Mouse (Mus musculus): Measurements from ENCODE around the gene Plce1. TPM values are rescaled to one million over a fixed set of nuclear protein-coding genes. Genes with fewer than 3 reads are reported as not detected.

Gene Plce1
- 4.5 and 5.0 TPM in 2 replicates for polyA plus RNA-seq (2016; fragmentation: Nextera tagmentation; extraction: Ambion mirVana)

- peak; percentile 70 for DNase-seq (ENCODE audit: low spot score)
- H3K36me3 ChIP-seq = no peaks in the 10 kb centered on the region
- H3K27me3 ChIP-seq (ENCODE audit: insufficient read depth, poor library complexity, severe bottlenecking) = peaks cover 40% of the 10 kb centered on the region
- H3K4me1 ChIP-seq (replicated peaks) = peaks cover 76% of the 10 kb centered on the region
- H3K4me3 ChIP-seq = peak within 1 kb of the TSS; percentile 82
- under 1% methylated on average over 90 of the region's 90 CpGs for WGBS
- H3K27ac ChIP-seq = peak within 1 kb of the TSS; percentile 92
- H3K9me3 ChIP-seq = no peaks in the 10 kb centered on the region
Measured at GRCm38 (mm10) chr19:38480731-38481621, at the start of gene Plce1. Gene Plce1, plus strand, starts transcription at chr19:38481109.

GRCm38 (mm10) chr19:38431326-38431725, 49.6 kb upstream of the Plce1 start:
- DNase-seq (ENCODE audit: low spot score) = no peak
- WGBS = 77% methylated on average over 7 of the region's 7 CpGs
- no peaks in the 10 kb centered on the region for H3K36me3 ChIP-seq
- no peak overlapping the region for H3K27ac ChIP-seq
- H3K4me3 ChIP-seq = no peak overlapping the region
- peaks cover 6% of the 10 kb centered on the region; the same call in 1 of the 2 replicates for H3K9me3 ChIP-seq
- H3K27me3 ChIP-seq (ENCODE audit: insufficient read depth, poor library complexity, severe bottlenecking) = no peaks in the 10 kb centered on the region
- H3K4me1 ChIP-seq (replicated peaks) = no peaks in the 10 kb centered on the region

- Histone ChIP-seq H3K9me3 (peaks cover 10% of the 10 kb centered on the region; the same call in 1 of the 2 replicates), H3K27me3 (ENCODE audit: insufficient read depth, poor library complexity, severe bottlenecking) (no peaks in the 10 kb centered on the region), H3K4me3 (no peak overlapping the region), H3K36me3 (no peaks in the 10 kb centered on the region), H3K4me1 (replicated peaks) (no peaks in the 10 kb centered on the region), H3K27ac (no peak overlapping the region)
- no peak for DNase-seq (ENCODE audit: low spot score)
- 83% methylated on average over 3 of the region's 3 CpGs for WGBS
Measured at GRCm38 (mm10) chr19:38432021-38432420, 48.9 kb upstream of the Plce1 start.

GRCm38 (mm10) chr19:38433381-38433780, 47.5 kb upstream of the Plce1 start:
- H3K4me1 ChIP-seq (replicated peaks) = no peaks in the 10 kb centered on the region
- no peaks in the 10 kb centered on the region for H3K36me3 ChIP-seq
- no peaks in the 10 kb centered on the region for H3K27me3 ChIP-seq (ENCODE audit: insufficient read depth, poor library complexity, severe bottlenecking)
- DNase-seq (ENCODE audit: low spot score) = no peak
- peaks cover 10% of the 10 kb centered on the region; the same call in 1 of the 2 replicates for H3K9me3 ChIP-seq
- 87% methylated on average over 2 of the region's 2 CpGs for WGBS
- H3K4me3 ChIP-seq = no peak overlapping the region
- no peak overlapping the region for H3K27ac ChIP-seq

- DNase-seq (ENCODE audit: low spot score) = no peak
- Histone ChIP-seq H3K4me1 (replicated peaks) (no peaks in the 10 kb centered on the region; the same call in 1 of the 2 replicates), H3K4me3 (no peak overlapping the region), H3K27me3 (ENCODE audit: insufficient read depth, poor library complexity, severe bottlenecking) (no peaks in the 10 kb centered on the region), H3K36me3 (no peaks in the 10 kb centered on the region), H3K9me3 (peaks cover 10% of the 10 kb centered on the region; the same call in 1 of the 2 replicates), H3K27ac (no peak overlapping the region)
- 94% methylated on average over 15 of the region's 15 CpGs for WGBS
Measured at GRCm38 (mm10) chr19:38435221-38435620, 45.7 kb upstream of the Plce1 start.

- H3K9me3 ChIP-seq = no peaks in the 10 kb centered on the region
- DNase-seq (ENCODE audit: low spot score) = peak; percentile 7
- no peak overlapping the region for H3K4me3 ChIP-seq
- H3K27me3 ChIP-seq (ENCODE audit: insufficient read depth, poor library complexity, severe bottlenecking) = no peaks in the 10 kb centered on the region
- no peak overlapping the region for H3K27ac ChIP-seq
- H3K36me3 ChIP-seq = no peaks in the 10 kb centered on the region
- no peaks in the 10 kb centered on the region; the same call in 1 of the 2 replicates for H3K4me1 ChIP-seq (replicated peaks)
- 64% methylated on average over 8 of the region's 8 CpGs for WGBS
Measured at GRCm38 (mm10) chr19:38441860-38442259, 39.0 kb upstream of the Plce1 start.

- H3K36me3 ChIP-seq = no peaks in the 10 kb centered on the region
- no peak for DNase-seq (ENCODE audit: low spot score)
- H3K27me3 ChIP-seq (ENCODE audit: insufficient read depth, poor library complexity, severe bottlenecking) = no peaks in the 10 kb centered on the region
- 80% methylated on average over 5 of the region's 5 CpGs for WGBS
- H3K9me3 ChIP-seq = no peaks in the 10 kb centered on the region
- no peak overlapping the region for H3K4me3 ChIP-seq
- peaks cover 10% of the 10 kb centered on the region for H3K4me1 ChIP-seq (replicated peaks)
- H3K27ac ChIP-seq = no peak overlapping the region
Measured at GRCm38 (mm10) chr19:38445758-38446157, 35.2 kb upstream of the Plce1 start.

- no peaks in the 10 kb centered on the region for H3K36me3 ChIP-seq
Measured at GRCm38 (mm10) chr19:38455228-38455627, 25.7 kb upstream of the Plce1 start.

GRCm38 (mm10) chr19:38458996-38459395, 21.9 kb upstream of the Plce1 start:
- DNase-seq (ENCODE audit: low spot score) = no peak
- Histone ChIP-seq H3K27ac (no peak overlapping the region), H3K27me3 (ENCODE audit: insufficient read depth, poor library complexity, severe bottlenecking) (no peaks in the 10 kb centered on the region), H3K36me3 (no peaks in the 10 kb centered on the region), H3K9me3 (peaks cover 7% of the 10 kb centered on the region), H3K4me1 (replicated peaks) (no peaks in the 10 kb centered on the region), H3K4me3 (no peak overlapping the region)
- WGBS = 93% methylated on average over 9 of the region's 9 CpGs

More at GRCm38 (mm10) chr19:38455228-38455627, 25.7 kb upstream of the Plce1 start:
- 90% methylated on average over 10 of the region's 10 CpGs for WGBS
- Histone ChIP-seq H3K4me1 (replicated peaks) (no peaks in the 10 kb centered on the region), H3K9me3 (peaks cover 7% of the 10 kb centered on the region), H3K27ac (no peak overlapping the region), H3K4me3 (no peak overlapping the region), H3K27me3 (ENCODE audit: insufficient read depth, poor library complexity, severe bottlenecking) (no peaks in the 10 kb centered on the region)
- DNase-seq (ENCODE audit: low spot score) = no peak

GRCm38 (mm10) chr19:38460696-38461095, 20.2 kb upstream of the Plce1 start:
- H3K4me1 ChIP-seq (replicated peaks) = no peaks in the 10 kb centered on the region

GRCm38 (mm10) chr19:38470257-38470893, 10.5 kb upstream of the Plce1 start:
- Histone ChIP-seq H3K4me1 (replicated peaks) (no peaks in the 10 kb centered on the region), H3K4me3 (no peak overlapping the region), H3K9me3 (no peaks in the 10 kb centered on the region), H3K27me3 (ENCODE audit: insufficient read depth, poor library complexity, severe bottlenecking) (no peaks in the 10 kb centered on the region), H3K27ac (no peak overlapping the region), H3K36me3 (no peaks in the 10 kb centered on the region)
- 91% methylated on average over 10 of the region's 10 CpGs for WGBS
- no peak for DNase-seq (ENCODE audit: low spot score)

More at GRCm38 (mm10) chr19:38460696-38461095, 20.2 kb upstream of the Plce1 start:
- no peak for DNase-seq (ENCODE audit: low spot score)
- Histone ChIP-seq H3K36me3 (no peaks in the 10 kb centered on the region), H3K27me3 (ENCODE audit: insufficient read depth, poor library complexity, severe bottlenecking) (no peaks in the 10 kb centered on the region), H3K9me3 (peaks cover 7% of the 10 kb centered on the region), H3K27ac (no peak overlapping the region), H3K4me3 (no peak overlapping the region)
- 81% methylated on average over 4 of the region's 4 CpGs for whole genome bisulfite sequencing

- peaks cover 14% of the 10 kb centered on the region for H3K27me3 ChIP-seq (ENCODE audit: insufficient read depth, poor library complexity, severe bottlenecking)
- no peak overlapping the region for H3K27ac ChIP-seq
- DNase-seq (ENCODE audit: low spot score) = no peak
- no peak overlapping the region for H3K4me3 ChIP-seq
- WGBS = 84% methylated on average over 7 of the region's 7 CpGs
- H3K36me3 ChIP-seq = no peaks in the 10 kb centered on the region
- H3K9me3 ChIP-seq = no peaks in the 10 kb centered on the region
- H3K4me1 ChIP-seq (replicated peaks) = peaks cover 34% of the 10 kb centered on the region
Measured at GRCm38 (mm10) chr19:38475394-38475793, 5.5 kb upstream of the Plce1 start.

- H3K4me3 ChIP-seq = no peak overlapping the region
- WGBS = 36% methylated on average over 5 of the region's 5 CpGs
- H3K9me3 ChIP-seq = no peaks in the 10 kb centered on the region
- H3K27me3 ChIP-seq (ENCODE audit: insufficient read depth, poor library complexity, severe bottlenecking) = peaks cover 32% of the 10 kb centered on the region
- H3K36me3 ChIP-seq = no peaks in the 10 kb centered on the region
- DNase-seq (ENCODE audit: low spot score) = peak; percentile 25
- H3K4me1 ChIP-seq (replicated peaks) = peaks cover 61% of the 10 kb centered on the region
- H3K27ac ChIP-seq = peak overlapping the region; percentile 71
Measured at GRCm38 (mm10) chr19:38478286-38478685, 2.6 kb upstream of the Plce1 start.

All from hindbrain, embryonic 10.5 days (tissue).